Mouse (Mus musculus) CD4-positive, CD25-positive, alpha-beta regulatory T cell, adult 2 months (primary cell): ENCODE measurements around the gene Mgat4a.
"Not testable (repeated sequence)": the region's sequence is repeated elsewhere in the genome, so short reads cannot be mapped to it uniquely, and the experiment has no call there.

Experiments used
- DNase-seq: peaks from one replicate; pipeline ENCODE4 v3.0.0-alpha.2; 2012; ENCODE audit warnings: low read depth, low spot score

Gene Mgat4a

GRCm38 (mm10) chr1:37532533-37532840 lies 8.3 kb downstream of the Mgat4a start:
- DNase-seq: no peak

- DNase-seq: no peak
Measured at GRCm38 (mm10) chr1:37531654-37532532, 8.9 kb downstream of the Mgat4a start.

DNA sequence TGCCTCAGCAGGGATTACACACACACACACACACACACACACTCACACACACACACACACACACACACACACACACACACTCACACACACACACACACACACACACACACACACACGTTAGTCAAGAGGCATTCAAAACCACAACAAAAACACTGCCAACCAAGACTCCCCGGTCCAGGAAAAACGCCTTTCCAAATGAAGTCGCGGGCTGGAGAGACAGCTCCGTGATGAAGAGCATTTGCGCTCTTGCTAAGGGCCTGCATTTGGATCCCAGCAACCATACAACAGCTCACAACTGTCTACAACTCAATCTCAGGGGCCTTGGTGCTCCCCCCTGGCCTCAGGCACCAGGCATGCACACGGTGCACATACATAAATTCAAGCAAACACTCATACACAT lies 10.8 kb downstream of the Mgat4a start:
- DNase-seq: peak; percentile 10

GRCm38 (mm10) chr1:37526257-37526656 lies 14.6 kb downstream of the Mgat4a start:
- DNase-seq: no peak

- DNase-seq: no peak
Measured at GRCm38 (mm10) chr1:37524669-37525068, 16.1 kb downstream of the Mgat4a start.

GRCm38 (mm10) chr1:37524122-37524521 lies 16.7 kb downstream of the Mgat4a start:
- not testable (repeated sequence) for DNase-seq

GRCm38 (mm10) chr1:37523548-37523947 lies 17.3 kb downstream of the Mgat4a start:
- not testable (repeated sequence) for DNase-seq

- DNase-seq: peak; percentile 29
Measured at GRCm38 (mm10) chr1:37522101-37522500, 18.7 kb downstream of the Mgat4a start.

GRCm38 (mm10) chr1:37518791-37519190 lies 22.0 kb downstream of the Mgat4a start:
- DNase-seq: no peak

- no peak for DNase-seq
Measured at GRCm38 (mm10) chr1:37518124-37518720, 22.6 kb downstream of the Mgat4a start.

DNA sequence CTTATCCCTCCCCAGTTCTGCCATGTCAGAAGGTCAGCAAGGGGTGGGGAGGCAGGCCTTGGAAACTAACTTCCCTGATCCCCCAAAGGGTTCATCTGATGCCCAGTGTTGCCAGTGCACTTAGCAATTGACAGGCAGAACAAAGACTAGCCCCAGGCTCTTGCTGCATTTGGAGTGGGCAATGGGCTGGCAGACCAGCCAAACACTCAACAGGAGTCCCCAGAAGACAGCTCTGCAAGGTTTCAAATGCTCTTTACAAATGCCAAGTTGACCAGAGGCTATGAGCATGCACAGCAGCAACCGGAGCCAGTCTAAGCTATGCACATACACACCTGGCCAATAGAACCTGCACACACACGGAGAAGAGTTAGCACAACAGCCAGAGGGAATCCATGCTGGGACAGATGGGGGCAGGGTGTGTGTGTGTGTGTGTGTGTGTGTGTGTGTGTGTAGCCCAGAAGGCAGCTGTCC lies 27.8 kb downstream of the Mgat4a start:
- no peak for DNase-seq

- DNase-seq: no peak
Measured at GRCm38 (mm10) chr1:37512109-37512640, 28.6 kb downstream of the Mgat4a start.

DNA sequence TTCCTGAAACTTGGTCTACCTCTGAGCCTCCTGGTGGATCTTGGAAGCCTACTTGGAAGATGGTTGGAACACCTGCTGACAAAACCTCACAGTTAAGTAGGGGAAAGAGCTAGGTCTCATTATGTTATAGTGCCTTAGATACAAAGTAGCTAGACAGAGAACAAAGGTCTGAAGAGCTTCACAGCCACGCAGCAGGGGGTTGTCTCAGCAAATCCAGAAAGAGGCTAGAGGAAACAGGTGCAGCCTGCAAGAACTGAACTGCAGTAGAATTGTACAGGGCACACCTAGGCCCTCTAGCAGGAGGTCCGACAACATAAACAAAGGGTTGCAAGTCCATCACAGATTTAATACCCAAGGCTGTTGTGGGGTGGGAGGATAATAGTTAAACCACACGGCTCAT lies 30.6 kb downstream of the Mgat4a start:
- no peak for DNase-seq

DNA sequence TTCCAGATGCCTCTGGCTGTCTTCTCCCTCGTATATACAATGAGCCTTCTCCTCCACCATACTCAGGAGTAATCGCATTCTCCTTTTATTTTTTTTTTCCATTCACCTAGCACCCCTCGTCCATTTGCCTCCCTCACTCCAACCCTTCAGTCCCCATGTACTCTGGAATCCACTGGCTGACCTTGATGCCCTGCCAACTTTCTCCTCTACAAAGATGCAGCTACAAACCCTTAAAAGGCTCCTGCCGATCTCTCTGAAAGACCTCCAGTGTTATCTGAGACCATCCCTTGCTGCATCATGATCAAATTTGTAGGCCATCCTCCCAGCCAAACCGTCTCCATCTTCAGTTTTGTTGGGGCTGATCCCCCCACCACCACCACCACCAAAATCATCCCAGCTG lies 31.4 kb downstream of the Mgat4a start:
- no peak for DNase-seq

DNA sequence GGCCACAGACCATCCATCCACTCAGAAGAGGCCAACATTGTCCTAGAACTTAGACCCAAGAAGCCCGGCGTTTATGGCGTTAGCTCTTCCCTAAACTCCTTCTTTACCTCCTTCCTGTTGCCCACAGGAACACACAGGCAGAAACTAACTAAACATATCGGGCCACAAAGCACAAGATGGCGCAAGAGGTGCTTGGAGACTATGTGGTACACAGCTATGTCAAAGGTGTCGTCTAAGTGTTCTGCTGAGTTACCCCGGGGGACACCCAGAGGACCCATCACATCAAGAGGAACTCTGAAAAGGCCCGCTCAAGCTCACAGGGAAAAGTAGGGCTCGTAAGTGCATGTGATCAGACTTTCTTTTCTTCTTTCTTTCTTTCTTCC lies 35.5 kb downstream of the Mgat4a start:
- no peak for DNase-seq

- DNase-seq: no peak
Measured at GRCm38 (mm10) chr1:37504716-37505347, 36.0 kb downstream of the Mgat4a start.

- DNase-seq: no peak
Measured at GRCm38 (mm10) chr1:37503656-37504055, 37.2 kb downstream of the Mgat4a start.

DNA sequence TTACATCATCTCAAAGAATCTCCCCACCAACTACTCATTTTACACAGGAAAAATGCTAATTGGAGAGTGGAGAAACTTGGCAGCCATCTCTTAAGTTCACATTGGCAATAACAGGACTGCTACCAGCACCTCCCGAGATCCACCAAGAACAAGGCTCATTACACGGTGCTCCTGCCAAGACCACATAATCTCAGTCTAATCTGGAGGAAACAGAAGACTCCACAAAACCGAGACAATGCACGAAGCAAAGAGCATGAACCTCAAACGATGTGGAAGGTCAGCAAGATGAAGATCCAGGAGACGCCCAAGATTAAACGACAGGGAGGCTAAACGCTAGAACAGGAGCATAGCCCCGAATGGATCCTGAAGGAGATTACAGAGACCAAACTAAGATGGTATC lies 38.5 kb downstream of the Mgat4a start:
- no peak for DNase-seq

DNA sequence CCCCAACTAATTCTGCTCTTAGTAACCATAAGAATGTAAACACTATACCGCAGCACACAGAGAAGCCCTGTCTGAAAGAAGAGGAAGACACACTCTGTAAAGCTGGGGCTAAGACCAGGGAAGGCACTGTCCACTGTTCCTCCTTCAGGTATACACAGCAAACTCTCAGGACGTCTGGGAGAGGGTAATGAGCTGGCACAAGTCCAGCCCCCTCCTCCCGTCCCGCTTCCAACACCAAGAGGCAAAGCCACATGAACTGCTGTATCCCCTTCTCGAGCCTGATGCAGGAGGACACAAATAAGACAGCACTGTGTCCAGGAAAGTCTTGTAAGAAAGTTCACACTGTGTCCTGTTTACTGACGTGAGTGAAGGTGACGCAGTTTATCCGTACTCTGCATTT lies 40.1 kb downstream of the Mgat4a start:
- no peak for DNase-seq

DNA sequence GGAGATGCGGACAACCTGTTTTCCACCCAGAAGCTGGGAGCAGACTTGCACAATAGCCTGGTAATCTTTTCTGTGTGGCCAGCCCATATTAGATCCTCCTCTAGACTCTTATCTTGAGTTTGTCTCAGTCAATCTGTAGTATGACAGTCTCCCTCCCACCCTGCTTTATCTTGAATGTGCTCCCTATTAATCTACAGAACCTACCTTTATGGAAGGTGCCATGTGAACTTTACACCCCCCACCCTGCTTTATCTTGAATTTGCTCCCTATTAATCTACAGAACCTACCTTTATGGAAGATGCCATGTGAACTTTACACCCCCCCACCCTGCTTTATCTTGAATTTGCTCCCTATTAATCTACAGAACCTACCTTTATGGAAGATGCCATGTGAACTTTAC lies 41.4 kb downstream of the Mgat4a start:
- DNase-seq: not testable (repeated sequence)

GRCm38 (mm10) chr1:37498911-37499310 lies 41.9 kb downstream of the Mgat4a start:
- no peak for DNase-seq

DNA sequence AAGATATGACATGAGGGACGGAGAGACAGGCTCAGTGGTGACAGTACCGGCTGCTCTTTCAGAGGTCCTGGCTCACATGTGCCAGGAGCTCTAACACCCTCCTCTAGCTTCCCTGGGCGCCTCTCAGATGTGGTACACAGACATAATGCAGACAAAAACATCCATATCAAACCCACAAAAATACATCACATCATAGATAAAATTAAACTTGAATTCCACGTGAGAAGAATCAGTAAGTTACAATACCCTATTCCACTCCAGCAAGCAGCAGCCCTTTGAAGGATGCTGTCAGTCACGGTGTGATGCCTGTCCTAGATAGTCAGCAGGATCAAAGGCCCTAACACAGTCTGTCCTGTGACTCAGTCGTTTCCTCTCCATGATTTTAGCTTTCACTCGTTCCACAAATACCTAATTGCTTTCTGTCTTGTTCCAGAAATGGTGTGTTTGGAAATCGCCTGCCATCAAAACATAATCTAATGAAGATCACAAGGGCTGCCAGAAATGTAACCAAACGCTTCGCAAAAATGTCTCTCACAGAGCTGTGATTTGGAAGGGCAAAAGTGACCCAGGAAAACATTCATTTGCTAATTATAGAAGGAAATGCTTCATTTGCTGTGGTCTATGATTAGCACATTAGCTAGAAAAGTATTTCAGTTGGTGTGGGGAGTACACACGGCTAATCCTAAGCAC lies 44.1 kb downstream of the Mgat4a start:
- peak; percentile 49 for DNase-seq
